Mouse (Mus musculus) liver, embryonic 15.5 days (tissue): ENCODE data around the gene Rel. TPM values are rescaled to one million over a fixed set of nuclear protein-coding genes. Genes with fewer than 3 reads are reported as not detected.
"Not testable (repeated sequence)": the region's sequence is repeated elsewhere in the genome, so short reads cannot be mapped to it uniquely, and the experiment has no call there.

Experiments
- ATAC-seq: fragments of 200-750 bp; cut with Nextera tagmentation; 2 replicates; pipeline ENCODE4 v1.8.0; 2017; ENCODE audit warnings: moderate number of reproducible peaks, mild to moderate bottlenecking, moderate library complexity; ENCODE audit not compliant: insufficient read depth
- H3K27ac ChIP-seq: fragments of 300-500 bp; sonication (generic); replicated peaks from 2 replicates; pipeline ENCODE4 v1.5.1; 2015; ENCODE audit warnings: mild to moderate bottlenecking, inconsistent platforms
- H3K27me3 ChIP-seq: fragments of 300-500 bp; sonication (generic); 2 replicates; pipeline ENCODE4 v1.6.1; 2015; ENCODE audit warnings: mild to moderate bottlenecking, inconsistent platforms
- H3K36me3 ChIP-seq: fragments of 300-500 bp; sonication (generic); replicated peaks from 2 replicates; pipeline ENCODE4 v1.6.1; 2015; ENCODE audit warnings: moderate library complexity, mild to moderate bottlenecking, inconsistent platforms
- H3K4me1 ChIP-seq: fragments of 300-500 bp; sonication (generic); replicated peaks from 2 replicates; pipeline ENCODE4 v1.6.1; 2015; ENCODE audit warnings: inconsistent platforms
- H3K4me2 ChIP-seq: fragments of 300-500 bp; sonication (generic); 2 replicates; pipeline ENCODE4 v1.6.1; 2015; ENCODE audit warnings: moderate library complexity, mild to moderate bottlenecking, inconsistent platforms
- H3K4me3 ChIP-seq: fragments of 300-500 bp; sonication (generic); replicated peaks from 2 replicates; pipeline ENCODE4 v1.5.1; 2015; ENCODE audit warnings: mild to moderate bottlenecking, inconsistent platforms
- H3K9ac ChIP-seq: fragments of 300-500 bp; sonication (generic); 2 replicates; pipeline ENCODE4 v1.6.1; 2015; ENCODE audit warnings: moderate library complexity, mild to moderate bottlenecking, inconsistent platforms
- H3K9me3 ChIP-seq: fragments of 300-500 bp; sonication (generic); replicated peaks from 2 replicates; pipeline ENCODE4 v1.6.1; 2016; ENCODE audit warnings: inconsistent platforms
- WGBS: fragments of 180-500 bp; shearing (Covaris S2); methylation state at CpG from one replicate; pipeline ENCODE4 v1.1.7; 2015; ENCODE audit warnings: mixed read lengths; ENCODE audit not compliant: insufficient replicate concordance; 5-methylcytosine and 5-hydroxymethylcytosine counted together
- polyA plus RNA-seq: library from polyadenylated mRNA; unstranded; fragments of >200 nt; fragmentation: Nextera tagmentation; extraction: Ambion mirVana; gene quantifications from 2 replicates; pipeline ENCODE4 v1.2.1, GENCODE M21; 2015

The Rel gene
- polyA plus RNA-seq, 1 experiment from 2014 or later, result 0.46 TPM

DNA sequence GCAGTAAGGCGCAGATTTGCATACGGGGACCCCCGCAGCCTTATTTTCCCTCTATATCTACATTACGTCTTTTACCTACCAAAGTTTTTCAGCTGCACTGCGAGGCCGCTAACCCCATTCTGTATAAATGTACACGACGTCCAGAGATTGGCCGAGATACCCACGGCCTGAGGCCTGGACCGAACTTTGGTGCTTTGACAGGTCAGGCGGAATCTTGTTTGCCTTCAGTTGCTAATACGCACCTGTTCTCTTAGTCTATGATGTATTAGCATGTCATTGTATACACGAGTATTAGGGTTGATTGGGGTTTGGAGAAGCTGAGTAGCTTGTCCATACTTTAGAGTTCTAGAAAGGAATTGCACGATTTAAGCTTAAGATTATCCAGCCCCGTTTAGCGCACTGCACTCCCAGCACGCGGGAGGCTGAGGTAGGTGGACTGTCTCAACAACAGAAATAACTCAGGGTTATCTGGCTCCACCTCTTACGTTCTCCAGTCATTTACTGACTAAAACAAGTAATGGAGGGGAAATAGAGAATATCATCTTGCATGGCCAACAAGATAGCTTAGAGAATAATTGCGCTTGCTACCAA, 832 bp upstream of the Rel start:
- Histone ChIP-seq H3K4me3 (peak overlapping the region; percentile 70), H3K27ac (peak overlapping the region; percentile 85), H3K9me3 (no peaks in the 10 kb centered on the region), H3K36me3 (no peaks in the 10 kb centered on the region), H3K27me3 (peaks cover 30% of the 10 kb centered on the region), H3K4me1 (peaks cover 19% of the 10 kb centered on the region), H3K4me2 (peak overlapping the region; percentile 88), H3K9ac (peak overlapping the region; percentile 56)
- ATAC-seq, result peak; percentile 25
- 8% methylated on average over 21 of the region's 21 CpGs for WGBS

DNA sequence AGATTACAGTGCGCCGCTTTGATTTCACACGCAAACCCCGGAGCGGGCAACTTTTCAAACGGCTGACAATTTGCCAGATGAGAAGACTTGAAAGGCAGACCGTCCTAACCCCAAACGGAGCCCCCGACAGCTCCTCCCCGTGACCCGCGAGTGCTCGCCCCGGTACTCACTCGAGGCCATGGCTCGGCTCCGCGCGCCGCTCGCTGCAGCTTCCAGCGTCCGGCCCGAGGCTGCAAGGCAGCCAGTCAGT, 335 bp downstream of the Rel start:
- Histone ChIP-seq H3K4me2 (peak overlapping the region; percentile 88), H3K27me3 (peaks cover 30% of the 10 kb centered on the region), H3K36me3 (no peaks in the 10 kb centered on the region), H3K27ac (peak overlapping the region; percentile 85), H3K4me1 (peaks cover 19% of the 10 kb centered on the region), H3K9ac (peak overlapping the region; percentile 56; the same call in 1 of the 2 replicates), H3K9me3 (no peaks in the 10 kb centered on the region), H3K4me3 (peak overlapping the region; percentile 70)
- no peak for ATAC-seq
- under 1% methylated on average over 24 of the region's 24 CpGs for WGBS

DNA sequence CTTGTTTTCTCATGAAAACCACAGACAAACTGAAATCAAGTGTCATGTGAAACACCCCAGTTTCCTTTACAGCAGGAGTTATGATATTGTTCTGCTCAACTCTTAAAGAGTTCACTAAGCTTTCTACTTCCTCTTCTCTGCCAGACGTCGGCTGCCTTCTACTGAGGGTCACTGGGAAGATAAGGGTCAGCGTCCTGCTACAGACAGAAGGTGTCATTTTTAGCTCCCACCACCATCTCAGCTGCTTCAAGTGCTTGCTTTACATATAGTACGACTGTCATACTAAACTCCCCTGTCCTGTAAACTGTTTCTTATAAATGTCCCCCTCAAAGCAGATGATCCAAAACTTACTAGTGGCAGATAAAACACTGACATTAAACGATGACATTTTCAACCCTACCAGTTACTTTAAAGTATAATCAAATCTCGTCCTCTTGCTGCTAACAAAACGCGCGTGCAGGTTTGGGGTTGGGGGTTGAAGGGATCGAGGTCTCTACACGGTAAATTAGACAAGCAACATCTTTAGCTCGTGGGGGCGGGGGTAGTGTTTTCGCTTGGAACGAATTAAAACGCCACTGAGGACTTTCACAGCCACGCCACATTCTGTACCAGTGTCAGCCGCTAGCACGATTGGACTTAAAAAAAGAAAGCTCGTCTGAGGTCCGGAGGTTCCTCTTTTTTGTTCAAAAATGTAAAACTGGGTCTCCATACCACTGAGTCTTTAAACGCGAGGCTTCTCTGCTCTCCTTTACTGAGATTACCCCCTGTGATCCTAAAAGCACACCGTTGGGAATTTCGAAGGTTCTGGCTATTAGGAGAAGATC, 872 bp downstream of the Rel start:
- Histone ChIP-seq H3K4me3 (peak overlapping the region; percentile 70), H3K27me3 (peaks cover 30% of the 10 kb centered on the region), H3K9ac (peak overlapping the region; percentile 56; the same call in 1 of the 2 replicates), H3K27ac (peak overlapping the region; percentile 85), H3K9me3 (no peaks in the 10 kb centered on the region), H3K4me1 (peaks cover 19% of the 10 kb centered on the region), H3K36me3 (no peaks in the 10 kb centered on the region), H3K4me2 (peak overlapping the region; percentile 88)
- under 1% methylated on average over 25 of the region's 25 CpGs for WGBS
- ATAC-seq, result peak; percentile 11

DNA sequence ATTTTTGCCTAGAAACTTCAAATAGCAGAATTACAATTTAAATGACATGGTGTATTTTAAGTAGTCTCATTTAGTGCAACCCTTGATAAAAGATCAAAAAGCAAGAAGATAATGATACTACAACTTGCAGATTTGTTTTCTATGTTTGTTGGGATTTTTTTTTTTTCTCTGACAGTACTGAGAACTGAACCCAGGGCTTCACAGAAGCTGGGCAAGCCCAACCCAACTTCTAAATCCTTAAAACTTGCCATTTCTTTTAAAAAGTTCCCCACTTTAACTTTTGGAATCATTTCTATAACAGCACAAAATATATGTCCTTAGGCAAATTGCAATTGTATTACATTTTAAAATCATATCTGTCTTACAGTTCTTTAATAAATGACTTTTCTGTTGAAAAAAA, 1.7 kb downstream of the Rel start:
- H3K36me3 ChIP-seq, result no peaks in the 10 kb centered on the region
- no peak overlapping the region for H3K9ac ChIP-seq
- H3K4me2 ChIP-seq, result no peak overlapping the region

DNA sequence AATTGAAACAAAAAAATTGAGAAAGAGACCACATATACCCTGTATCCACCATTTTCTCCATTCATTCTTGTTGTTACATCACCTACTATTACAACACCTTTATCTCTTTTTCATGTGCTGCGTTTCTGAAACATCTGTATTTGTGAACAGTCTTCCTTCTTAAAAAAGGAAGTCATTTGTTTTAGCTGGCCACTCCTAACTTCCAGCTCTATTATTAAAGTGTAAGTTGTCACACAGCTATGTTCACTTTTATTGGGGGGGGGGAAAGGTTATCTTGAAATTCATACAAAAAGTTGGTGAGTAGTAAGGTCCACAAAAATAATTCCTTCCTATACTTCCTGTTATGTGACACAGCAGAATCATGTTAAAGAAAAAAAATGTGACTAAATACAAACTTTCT, 2.8 kb downstream of the Rel start:
- 8% methylated on average over 1 of the region's 1 CpGs for WGBS
- Histone ChIP-seq H3K4me3 (no peak overlapping the region), H3K9me3 (no peaks in the 10 kb centered on the region), H3K27ac (no peak overlapping the region), H3K4me1 (peaks cover 19% of the 10 kb centered on the region), H3K9ac (no peak overlapping the region), H3K27me3 (peaks cover 30% of the 10 kb centered on the region), H3K4me2 (no peak overlapping the region), H3K36me3 (no peaks in the 10 kb centered on the region)
- ATAC-seq, result no peak

More for the DNA sequence above, 1.7 kb downstream of the Rel start:
- H3K27ac ChIP-seq, result no peak overlapping the region
- ATAC-seq, result no peak
- H3K4me3 ChIP-seq, result no peak overlapping the region
- peaks cover 19% of the 10 kb centered on the region for H3K4me1 ChIP-seq
- no peaks in the 10 kb centered on the region for H3K9me3 ChIP-seq
- peaks cover 30% of the 10 kb centered on the region for H3K27me3 ChIP-seq

DNA sequence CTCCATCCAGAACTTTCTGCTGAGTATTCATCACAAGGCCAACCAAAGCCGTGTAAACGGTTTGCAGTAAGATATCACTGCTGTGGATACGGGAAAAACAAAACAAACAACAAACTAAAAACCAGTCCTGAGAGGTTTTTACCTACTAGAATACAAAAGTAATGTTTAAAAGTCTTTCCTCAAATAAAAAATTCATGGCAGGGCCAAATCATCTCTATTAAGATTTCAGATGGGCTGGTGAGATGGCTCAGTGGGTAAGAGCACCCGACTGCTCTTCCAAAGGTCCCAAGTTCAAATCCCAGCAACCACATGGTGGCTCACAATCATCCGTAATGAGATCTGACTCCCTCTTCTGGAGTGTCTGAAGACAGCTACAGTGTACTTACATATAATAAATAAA, 3.4 kb downstream of the Rel start:
- not testable (repeated sequence) for H3K36me3 ChIP-seq, H3K9ac ChIP-seq, ATAC-seq, H3K9me3 ChIP-seq, H3K27ac ChIP-seq, H3K4me2 ChIP-seq, H3K4me3 ChIP-seq
- Histone ChIP-seq H3K4me1 (peaks cover 19% of the 10 kb centered on the region), H3K27me3 (peaks cover 26% of the 10 kb centered on the region)
- 61% methylated on average over 5 of the region's 5 CpGs for WGBS

DNA sequence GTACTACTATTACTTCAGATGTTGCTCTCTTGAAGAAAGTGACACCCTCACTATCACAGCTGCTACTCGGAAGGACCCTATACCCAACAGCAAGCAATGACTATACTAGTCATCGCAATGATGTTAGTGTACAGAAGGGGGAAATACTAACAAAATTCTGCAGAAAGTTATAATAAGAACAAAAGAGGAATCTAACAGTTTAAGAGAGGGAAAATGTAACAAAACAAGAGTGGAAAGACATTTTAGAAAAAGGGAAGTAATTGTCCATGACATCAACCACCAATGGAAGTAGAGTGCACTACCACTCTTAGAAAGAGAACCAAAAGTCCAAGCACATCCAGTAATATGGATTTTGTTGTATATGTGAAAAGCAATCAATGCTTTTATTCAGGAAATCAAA, 8.1 kb downstream of the Rel start:
- no peaks in the 10 kb centered on the region for H3K9me3 ChIP-seq
- H3K9ac ChIP-seq, result no peak overlapping the region
- no peak overlapping the region for H3K4me2 ChIP-seq
- no peaks in the 10 kb centered on the region for H3K27me3 ChIP-seq
- H3K27ac ChIP-seq, result no peak overlapping the region
- no peak for ATAC-seq
- no peaks in the 10 kb centered on the region for H3K36me3 ChIP-seq
- H3K4me3 ChIP-seq, result no peak overlapping the region
- 69% methylated on average over 2 of the region's 2 CpGs for WGBS
- no peaks in the 10 kb centered on the region for H3K4me1 ChIP-seq

DNA sequence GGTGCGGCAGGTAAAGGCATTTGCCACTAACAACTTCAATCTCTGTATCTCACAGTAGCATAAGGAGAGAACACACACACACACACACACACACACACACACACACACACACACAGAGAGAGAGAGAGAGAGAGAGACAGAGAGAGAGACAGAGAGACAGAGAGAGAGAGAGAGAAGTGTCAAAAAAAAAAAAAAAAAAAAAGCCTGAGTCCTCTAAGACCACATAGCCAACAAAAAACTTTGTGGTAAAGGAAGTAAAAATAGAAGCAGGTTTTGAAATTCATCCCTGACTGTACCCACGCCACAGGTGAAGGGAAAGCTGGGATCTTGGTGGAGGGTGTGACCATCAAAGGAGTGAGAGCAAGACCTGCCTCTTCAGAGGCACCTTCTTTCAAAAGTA, 12.6 kb downstream of the Rel start:
- Histone ChIP-seq H3K4me2 (no peak overlapping the region), H3K4me3 (no peak overlapping the region), H3K4me1 (no peaks in the 10 kb centered on the region), H3K36me3 (no peaks in the 10 kb centered on the region), H3K9me3 (no peaks in the 10 kb centered on the region), H3K27me3 (no peaks in the 10 kb centered on the region), H3K9ac (no peak overlapping the region), H3K27ac (no peak overlapping the region)
- WGBS, result 37% methylated on average over 2 of the region's 2 CpGs
- no peak for ATAC-seq

DNA sequence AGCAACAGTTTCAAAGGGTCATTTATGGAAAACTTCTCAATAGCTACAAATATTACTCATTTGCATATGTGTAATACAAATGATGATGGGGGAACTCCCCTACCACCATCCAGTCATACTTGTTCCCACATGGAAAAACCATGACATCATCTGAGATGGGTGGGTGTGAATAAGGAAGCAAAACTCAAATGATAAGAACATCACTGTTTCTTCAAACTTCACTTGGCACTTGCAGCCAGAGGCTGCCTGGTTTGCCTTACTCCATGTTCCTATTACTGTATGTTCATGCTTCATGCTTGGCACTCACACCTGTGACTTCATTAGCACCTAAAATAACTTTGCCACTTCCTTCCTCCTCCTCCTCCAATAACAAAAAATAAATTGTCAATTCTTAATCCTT, 16.4 kb downstream of the Rel start:
- no peak for ATAC-seq
- no peaks in the 10 kb centered on the region for H3K27me3 ChIP-seq
- H3K9me3 ChIP-seq, result no peaks in the 10 kb centered on the region
- no peaks in the 10 kb centered on the region for H3K36me3 ChIP-seq
- no peak overlapping the region for H3K27ac ChIP-seq
- no peaks in the 10 kb centered on the region for H3K4me1 ChIP-seq
- no peak overlapping the region for H3K9ac ChIP-seq
- no peak overlapping the region for H3K4me3 ChIP-seq
- no peak overlapping the region for H3K4me2 ChIP-seq

DNA sequence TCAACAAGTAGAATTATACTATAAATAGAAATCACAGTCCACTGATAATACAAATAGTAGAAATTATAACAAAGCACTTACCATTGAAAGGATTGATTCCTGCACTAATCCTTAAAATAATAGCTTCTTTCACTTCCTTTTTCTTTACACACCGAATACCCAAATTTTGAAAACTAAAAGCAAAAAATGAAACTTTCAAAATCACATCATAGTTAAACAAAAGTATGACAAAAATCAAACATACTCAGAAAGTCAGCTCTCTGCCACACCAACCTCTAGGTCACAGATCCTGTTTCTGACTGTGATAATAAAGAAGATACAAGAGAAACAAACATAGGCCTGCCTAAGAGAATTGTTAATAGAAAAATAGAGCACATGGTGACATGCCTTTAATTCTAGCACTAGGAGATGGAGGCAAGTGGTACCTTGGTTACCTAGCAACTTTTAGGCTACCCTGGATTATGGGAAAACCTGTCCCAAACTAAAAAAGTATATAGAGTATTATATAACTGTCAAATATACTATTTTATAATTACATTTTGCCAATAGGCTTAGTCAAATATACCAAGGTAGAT, 17.5 kb downstream of the Rel start:
- H3K27me3 ChIP-seq, result no peaks in the 10 kb centered on the region
- H3K9me3 ChIP-seq, result no peaks in the 10 kb centered on the region
- no peak for ATAC-seq
- WGBS, result 64% methylated on average over 1 of the region's 1 CpGs
- H3K4me3 ChIP-seq, result no peak overlapping the region
- H3K4me2 ChIP-seq, result no peak overlapping the region
- H3K36me3 ChIP-seq, result no peaks in the 10 kb centered on the region
- H3K4me1 ChIP-seq, result no peaks in the 10 kb centered on the region
- no peak overlapping the region for H3K27ac ChIP-seq
- no peak overlapping the region for H3K9ac ChIP-seq

DNA sequence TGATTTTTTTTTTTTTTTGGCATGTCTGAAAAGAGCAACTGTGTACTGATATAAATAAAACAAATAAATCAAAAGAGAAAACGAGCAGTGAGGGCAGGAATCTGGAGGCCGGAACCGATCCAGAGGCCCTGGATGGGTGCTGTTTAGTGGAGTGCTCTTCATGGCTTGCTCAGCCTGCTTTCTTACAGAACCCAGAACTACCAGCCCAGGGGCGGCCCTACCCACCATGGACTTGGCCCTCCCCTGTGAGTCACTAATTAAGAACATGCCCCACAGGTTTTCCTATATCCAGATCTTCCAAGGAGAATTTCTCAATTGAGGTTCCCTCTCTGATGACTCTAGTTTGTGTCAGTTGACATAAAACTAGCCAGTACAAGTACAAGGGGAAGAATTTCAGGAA, 24.7 kb downstream of the Rel start:
- H3K4me1 ChIP-seq, result no peaks in the 10 kb centered on the region
- WGBS, result 69% methylated on average over 4 of the region's 4 CpGs
- H3K36me3 ChIP-seq, result peaks cover 5% of the 10 kb centered on the region; the same call in 1 of the 2 replicates
- H3K9me3 ChIP-seq, result no peaks in the 10 kb centered on the region
- no peak overlapping the region for H3K9ac ChIP-seq
- ATAC-seq, result no peak
- no peaks in the 10 kb centered on the region for H3K27me3 ChIP-seq
- no peak overlapping the region for H3K27ac ChIP-seq
- no peak overlapping the region for H3K4me2 ChIP-seq
- no peak overlapping the region for H3K4me3 ChIP-seq
